Mouse (Mus musculus): ENCODE measurements around the gene Wdr18. TPM values are rescaled to one million over a fixed set of nuclear protein-coding genes. Genes with fewer than 3 reads are reported as not detected.

The Wdr18 gene
- total RNA-seq, 2 experiments from 2014 or later = 22.7 to 23.4 TPM

GRCm38 (mm10) chr10:79943471-79943901 lies 16.5 kb upstream of the Wdr18 start:
- no peak for DNase-seq
- intact Hi-C loops (cut with DNase I) = no loop called here

- intact Hi-C loops (cut with DNase I) = no loop called here
Measured at GRCm38 (mm10) chr10:79945507-79946234, 14.3 kb upstream of the Wdr18 start.

GRCm38 (mm10) chr10:79946752-79947322 lies 13.1 kb upstream of the Wdr18 start:
- intact Hi-C loops (cut with DNase I) = no loop called here

More at GRCm38 (mm10) chr10:79945507-79946234, 14.3 kb upstream of the Wdr18 start:
- no peak for DNase-seq

GRCm38 (mm10) chr10:79947502-79947901 lies 12.4 kb upstream of the Wdr18 start:
- intact Hi-C loops (cut with DNase I) = no loop called here
- no peak for DNase-seq

More at GRCm38 (mm10) chr10:79946752-79947322, 13.1 kb upstream of the Wdr18 start:
- DNase-seq = no peak

- no peak for DNase-seq
- intact Hi-C loops (cut with DNase I) = no loop called here
Measured at GRCm38 (mm10) chr10:79949873-79950272, 10.1 kb upstream of the Wdr18 start.

GRCm38 (mm10) chr10:79950661-79951060 lies 9.3 kb upstream of the Wdr18 start:
- intact Hi-C loops (cut with DNase I) = no loop called here
- no peak for DNase-seq

GRCm38 (mm10) chr10:79953946-79954345 lies 6.0 kb upstream of the Wdr18 start:
- no peak for DNase-seq
- intact Hi-C loops (cut with DNase I) = no loop called here

GRCm38 (mm10) chr10:79955691-79956090 lies 4.3 kb upstream of the Wdr18 start:
- intact Hi-C loops (cut with DNase I) = no loop called here
- DNase-seq = no peak

- intact Hi-C loops (cut with DNase I) = no loop called here
- DNase-seq = no peak
Measured at GRCm38 (mm10) chr10:79956643-79957154, 3.3 kb upstream of the Wdr18 start.

GRCm38 (mm10) chr10:79958140-79958816 lies 1.7 kb upstream of the Wdr18 start:
- intact Hi-C loops (cut with DNase I) = loop anchor here (1.0 to 2.0 kb wide), 3 partner anchors 33 to 123 kb away; no protein-coding TSS in a partner anchor
- peak; percentile 85 to 92 for DNase-seq

GRCm38 (mm10) chr10:79959412-79959811 lies 540 bp upstream of the Wdr18 start:
- intact Hi-C loops (cut with DNase I) = loop anchor here (2.0 kb wide), 1 partner anchor 125 kb away; no protein-coding TSS in a partner anchor
- DNase-seq = peak in 1 of 2 experiments; percentile 49

- intact Hi-C loops (cut with DNase I) = loop anchor here (2.0 kb wide), 1 partner anchor 22 kb away; no protein-coding TSS in a partner anchor
- DNase-seq = no peak
Measured at GRCm38 (mm10) chr10:79960671-79961294, 831 bp downstream of the Wdr18 start.

- intact Hi-C loops (cut with DNase I) = no loop called here
- no peak for DNase-seq
Measured at GRCm38 (mm10) chr10:79964727-79965126, 4.8 kb downstream of the Wdr18 start.

- intact Hi-C loops (cut with DNase I) = no loop called here
- no peak for DNase-seq
Measured at GRCm38 (mm10) chr10:79965325-79965724, 5.4 kb downstream of the Wdr18 start.

GRCm38 (mm10) chr10:79966886-79967400 lies 7.0 kb downstream of the Wdr18 start:
- DNase-seq = peak; percentile 65 to 73
- intact Hi-C loops (cut with DNase I) = no loop called here

GRCm38 (mm10) chr10:79968181-79968580 lies 8.2 kb downstream of the Wdr18 start:
- DNase-seq = no peak
- intact Hi-C loops (cut with DNase I) = no loop called here

GRCm38 (mm10) chr10:79969124-79969568 lies 9.2 kb downstream of the Wdr18 start:
- DNase-seq = peak; percentile 37 to 39
- intact Hi-C loops (cut with DNase I) = no loop called here

GRCm38 (mm10) chr10:79970415-79971182 lies 10.6 kb downstream of the Wdr18 start, which contains the start of gene Grin3b:
Gene Grin3b (plus strand): TSS chr10:79970715.
- DNase-seq = no peak

GRCm38 (mm10) chr10:79971183-79971497 lies 11.2 kb downstream of the Wdr18 start:
- no peak for DNase-seq
- intact Hi-C loops (cut with DNase I) = no loop called here

More at GRCm38 (mm10) chr10:79970415-79971182, 10.6 kb downstream of the Wdr18 start, which contains the start of gene Grin3b:
- intact Hi-C loops (cut with DNase I) = no loop called here

GRCm38 (mm10) chr10:79972831-79973230 lies 12.9 kb downstream of the Wdr18 start:
- intact Hi-C loops (cut with DNase I) = no loop called here
- peak; percentile 42 to 64 for DNase-seq
